Mouse (Mus musculus): ENCODE results near the gene Slc15a2. TPM values are rescaled to one million over a fixed set of nuclear protein-coding genes. Genes with fewer than 3 reads are reported as not detected.
A peak's percentile ranks its signal among the peaks of the same experiment; 100 is the strongest.

The Slc15a2 gene
- polyA plus RNA-seq, 1 experiment from 2014 or later = 56.0 TPM

DNA sequence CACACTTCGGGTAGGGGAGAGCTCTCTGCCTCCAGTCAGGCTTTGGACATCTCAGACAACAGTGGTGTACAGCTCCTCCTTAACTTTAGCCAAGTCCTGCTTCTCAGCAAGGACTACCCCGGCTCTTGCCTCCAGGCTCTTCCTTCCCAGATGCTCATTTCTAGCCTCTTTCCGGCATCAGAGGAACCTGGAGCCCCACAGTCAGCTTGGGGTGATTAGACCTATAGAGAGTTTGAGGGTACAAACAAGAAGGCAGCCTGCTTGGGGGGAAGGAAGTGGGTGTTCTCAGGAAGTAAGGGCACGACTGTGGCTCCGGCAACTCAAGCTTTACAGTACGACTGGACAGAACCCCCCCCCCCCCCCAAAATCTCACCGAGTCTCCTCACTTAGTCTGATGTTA lies 76.0 kb downstream of the Slc15a2 start:
- Histone ChIP-seq H3K36me3 (ENCODE audit: insufficient read depth, low read length) (no peaks in the 10 kb centered on the region), H3K27ac (peak overlapping the region; percentile 57; the same call in 1 of the 2 replicates), H3K4me3 (replicated peaks; ENCODE audit: low read depth, low read length) (no peak overlapping the region), H3K4me1 (replicated peaks; ENCODE audit: insufficient read depth, low read length) (no peaks in the 10 kb centered on the region), H3K9me3 (replicated peaks; ENCODE audit: low read length) (no peaks in the 10 kb centered on the region), H3K9ac (ENCODE audit: low read depth, low read length) (no peak overlapping the region), H3K4me2 (ENCODE audit: low read length) (no peak overlapping the region), H3K27me3 (ENCODE audit: insufficient read depth, low read length) (no peaks in the 10 kb centered on the region)
- no peak for TF ChIP-seq CTCF (IDR thresholded peaks at IDR 0.05; ENCODE audit: low read depth)
- 75% methylated on average over 7 of the region's 7 CpGs for WGBS
- DNase-seq (ENCODE audit: low spot score) (no peak), ATAC-seq (replicated peaks; ENCODE audit: low FRiP score, low read depth) (no peak)

DNA sequence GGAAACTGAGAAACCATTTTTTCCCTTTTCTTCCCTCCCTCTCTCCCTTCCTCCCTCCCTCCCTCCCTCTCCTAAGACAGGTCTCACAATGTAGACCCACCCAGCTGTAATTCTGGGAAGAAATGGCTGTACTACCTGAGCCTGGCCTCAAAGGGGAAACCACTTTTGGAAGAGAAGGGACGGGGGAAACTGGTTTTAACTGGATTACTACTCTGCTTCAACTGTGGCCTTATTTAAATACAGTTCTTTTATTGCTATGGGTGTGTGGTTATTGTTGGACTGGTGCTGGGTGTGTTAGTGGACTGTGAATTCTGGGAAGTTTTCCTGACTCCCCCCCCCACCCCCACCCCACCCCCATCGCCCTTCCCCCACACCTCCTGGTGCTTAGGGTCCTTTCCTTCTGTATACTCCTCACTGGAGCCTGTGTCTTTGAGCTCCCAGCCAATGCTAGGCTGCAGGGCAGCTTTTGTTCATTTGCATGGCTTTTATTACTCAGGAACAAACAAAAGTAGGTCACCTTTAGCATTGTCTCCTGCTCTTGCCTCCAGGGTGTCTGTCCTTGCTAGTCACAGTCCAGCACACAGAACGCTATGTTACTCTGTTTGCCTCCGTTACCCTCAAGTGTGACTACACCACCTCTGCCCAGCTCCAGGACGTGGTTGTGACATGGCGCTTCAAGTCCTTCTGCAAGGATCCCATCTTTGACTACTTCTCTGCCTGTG lies 76.9 kb downstream of the Slc15a2 start:
- H3K9me3 ChIP-seq (replicated peaks; ENCODE audit: low read length) = no peaks in the 10 kb centered on the region
- no peaks in the 10 kb centered on the region for H3K36me3 ChIP-seq (ENCODE audit: insufficient read depth, low read length)
- peak; percentile 65; the same call in 1 of the 2 replicates for ATAC-seq (replicated peaks; ENCODE audit: low FRiP score, low read depth)
- H3K27ac ChIP-seq = peak overlapping the region; percentile 60; the same call in 1 of the 2 replicates
- no peak for TF ChIP-seq CTCF (IDR thresholded peaks at IDR 0.05; ENCODE audit: low read depth)
- no peaks in the 10 kb centered on the region for H3K4me1 ChIP-seq (replicated peaks; ENCODE audit: insufficient read depth, low read length)
- no peaks in the 10 kb centered on the region for H3K27me3 ChIP-seq (ENCODE audit: insufficient read depth, low read length)
- no peak overlapping the region for H3K4me2 ChIP-seq (ENCODE audit: low read length)
- DNase-seq (ENCODE audit: low spot score) = no peak
- no peak overlapping the region for H3K9ac ChIP-seq (ENCODE audit: low read depth, low read length)
- WGBS = 58% methylated on average over 6 of the region's 6 CpGs
- H3K4me3 ChIP-seq (replicated peaks; ENCODE audit: low read depth, low read length) = no peak overlapping the region

DNA sequence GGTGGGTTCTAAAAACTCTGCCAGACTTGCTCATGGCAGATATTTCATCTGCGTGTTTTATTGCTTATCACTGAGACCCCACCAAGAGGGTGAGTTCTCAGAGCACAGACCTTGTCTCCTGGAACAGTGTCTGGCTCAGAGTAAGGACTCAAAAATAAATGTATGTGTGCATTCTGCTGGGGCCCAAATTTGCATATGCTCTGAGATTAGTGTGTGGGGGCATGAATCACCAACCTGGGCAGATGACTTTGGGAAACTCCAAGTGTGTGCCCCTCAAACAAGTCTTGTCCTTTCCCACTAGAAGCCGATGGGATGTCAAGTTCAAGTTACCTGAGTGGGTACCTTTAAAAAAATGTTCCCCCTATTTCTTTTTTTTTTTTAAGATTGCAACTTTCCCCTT lies 84.3 kb downstream of the Slc15a2 start:
- DNase-seq (ENCODE audit: low spot score) (no peak), ATAC-seq (replicated peaks; ENCODE audit: low FRiP score, low read depth) (no peak)
- no peaks in the 10 kb centered on the region for H3K9me3 ChIP-seq (replicated peaks; ENCODE audit: low read length)
- H3K4me2 ChIP-seq (ENCODE audit: low read length) = no peak overlapping the region
- H3K9ac ChIP-seq (ENCODE audit: low read depth, low read length) = no peak overlapping the region
- H3K27me3 ChIP-seq (ENCODE audit: insufficient read depth, low read length) = no peaks in the 10 kb centered on the region
- no peak overlapping the region for H3K27ac ChIP-seq
- WGBS = 83% methylated on average over 2 of the region's 2 CpGs
- TF ChIP-seq CTCF (IDR thresholded peaks at IDR 0.05; ENCODE audit: low read depth) = no peak
- H3K36me3 ChIP-seq (ENCODE audit: insufficient read depth, low read length) = no peaks in the 10 kb centered on the region
- H3K4me1 ChIP-seq (replicated peaks; ENCODE audit: insufficient read depth, low read length) = no peaks in the 10 kb centered on the region
- H3K4me3 ChIP-seq (replicated peaks; ENCODE audit: low read depth, low read length) = no peak overlapping the region

Small RNAs within 50 kb of the gene (microRNA-seq; reads per million reads assigned to microRNA genes)
- gene Gm22617 = not detected

Other genes starting within 250 kb of the Slc15a2 start
- 3.5 and 4.6 TPM in 2 replicates for gene Casr, start 222.8 kb downstream of the Slc15a2 start, polyA plus RNA-seq (2015; fragmentation: Nextera tagmentation; extraction: Ambion mirVana)
- gene Cd86, start 118.9 kb downstream of the Slc15a2 start, polyA plus RNA-seq (2015; fragmentation: Nextera tagmentation; extraction: Ambion mirVana) = 1.1 and 1.4 TPM in 2 replicates
- gene Ildr1, start 91.0 kb downstream of the Slc15a2 start, polyA plus RNA-seq (2015; fragmentation: Nextera tagmentation; extraction: Ambion mirVana) = 16.1 TPM in 2 replicates
- gene Iqcb1, start 43.4 kb upstream of the Slc15a2 start, polyA plus RNA-seq (2015; fragmentation: Nextera tagmentation; extraction: Ambion mirVana) = 21.8 and 24.2 TPM in 2 replicates
- 22.7 and 24.6 TPM in 2 replicates for gene Eaf2, start 90.0 kb upstream of the Slc15a2 start, polyA plus RNA-seq (2015; fragmentation: Nextera tagmentation; extraction: Ambion mirVana)
- gene Golgb1, start 90.2 kb upstream of the Slc15a2 start, polyA plus RNA-seq (2015; fragmentation: Nextera tagmentation; extraction: Ambion mirVana) = 101 and 115 TPM in 2 replicates
- gene Hcls1, start 150.0 kb upstream of the Slc15a2 start, polyA plus RNA-seq (2015; fragmentation: Nextera tagmentation; extraction: Ambion mirVana) = 4.8 and 4.9 TPM in 2 replicates
- 1.6 and 1.8 TPM in 2 replicates for gene Fbxo40, start 205.5 kb upstream of the Slc15a2 start, polyA plus RNA-seq (2015; fragmentation: Nextera tagmentation; extraction: Ambion mirVana)
- 1.9 and 2.0 TPM in 2 replicates for gene Polq, start 226.8 kb upstream of the Slc15a2 start, polyA plus RNA-seq (2015; fragmentation: Nextera tagmentation; extraction: Ambion mirVana)

Measured in kidney, postnatal 0 days (tissue).